Mouse (Mus musculus) midbrain, embryonic 16.5 days (tissue): ENCODE data around the gene Vangl1. TPM values are rescaled to one million over a fixed set of nuclear protein-coding genes. Genes with fewer than 3 reads are reported as not detected.
"Not testable (repeated sequence)": the region's sequence is repeated elsewhere in the genome, so short reads cannot be mapped to it uniquely, and the experiment has no call there.

Experiments used
- ATAC-seq: fragments of 200-750 bp; cut with Nextera tagmentation; 2 replicates; pipeline ENCODE4 v1.8.0; 2017; ENCODE audit warnings: moderate TSS enrichment
- H3K27ac ChIP-seq: fragments of 300-500 bp; sonication (generic); 2 replicates; pipeline ENCODE4 v1.5.1; 2014; ENCODE audit warnings: mild to moderate bottlenecking, low read length, mixed read lengths
- H3K27me3 ChIP-seq: fragments of 300-500 bp; sonication (generic); 2 replicates; pipeline ENCODE4 v1.6.1; 2014; ENCODE audit warnings: low read depth, low read length, mixed read lengths; ENCODE audit not compliant: control insufficient read depth, insufficient read depth
- H3K36me3 ChIP-seq: fragments of 300-500 bp; sonication (generic); 2 replicates; pipeline ENCODE4 v1.6.1; 2014; ENCODE audit warnings: mild to moderate bottlenecking, low read length, moderate library complexity, mixed read lengths; ENCODE audit not compliant: control insufficient read depth, insufficient read depth
- H3K4me1 ChIP-seq: fragments of 300-500 bp; sonication (generic); 2 replicates; pipeline ENCODE4 v1.6.1; 2014; ENCODE audit warnings: mild to moderate bottlenecking, low read length, mixed read lengths; ENCODE audit not compliant: control insufficient read depth, insufficient read depth
- H3K4me2 ChIP-seq: fragments of 300-500 bp; sonication (generic); 2 replicates; pipeline ENCODE4 v1.6.1; 2014; ENCODE audit warnings: mild to moderate bottlenecking, low read length, mixed read lengths
- H3K4me3 ChIP-seq: fragments of 300-500 bp; sonication (generic); 2 replicates; pipeline ENCODE4 v1.5.1; 2014; ENCODE audit warnings: low read depth, mild to moderate bottlenecking, low read length, moderate library complexity, mixed read lengths
- H3K9ac ChIP-seq: fragments of 300-500 bp; sonication (generic); 2 replicates; pipeline ENCODE4 v1.6.1; 2014; ENCODE audit warnings: low read depth, low read length, mixed read lengths
- H3K9me3 ChIP-seq: fragments of 300-500 bp; sonication (generic); replicated peaks from 2 replicates; pipeline ENCODE4 v1.6.1; 2014; ENCODE audit warnings: mild to moderate bottlenecking, low read length, mixed read lengths; ENCODE audit not compliant: control insufficient read depth, poor library complexity, severe bottlenecking
- WGBS: fragments of 180-500 bp; shearing (Covaris S2); extraction: QIAGEN DNeasy Blood & Tissue Kit; methylation state at CpG from one replicate; pipeline ENCODE4 v1.1.7; 2014; 5-methylcytosine and 5-hydroxymethylcytosine counted together
- polyA plus RNA-seq: library from polyadenylated mRNA; unstranded; fragments of >200 nt; fragmentation: Nextera tagmentation; extraction: Ambion mirVana; gene quantifications from 2 replicates; pipeline ENCODE4 v1.2.1, GENCODE M21; 2015

Gene Vangl1
- polyA plus RNA-seq, 1 experiment from 2014 or later, result 8.9 TPM

DNA sequence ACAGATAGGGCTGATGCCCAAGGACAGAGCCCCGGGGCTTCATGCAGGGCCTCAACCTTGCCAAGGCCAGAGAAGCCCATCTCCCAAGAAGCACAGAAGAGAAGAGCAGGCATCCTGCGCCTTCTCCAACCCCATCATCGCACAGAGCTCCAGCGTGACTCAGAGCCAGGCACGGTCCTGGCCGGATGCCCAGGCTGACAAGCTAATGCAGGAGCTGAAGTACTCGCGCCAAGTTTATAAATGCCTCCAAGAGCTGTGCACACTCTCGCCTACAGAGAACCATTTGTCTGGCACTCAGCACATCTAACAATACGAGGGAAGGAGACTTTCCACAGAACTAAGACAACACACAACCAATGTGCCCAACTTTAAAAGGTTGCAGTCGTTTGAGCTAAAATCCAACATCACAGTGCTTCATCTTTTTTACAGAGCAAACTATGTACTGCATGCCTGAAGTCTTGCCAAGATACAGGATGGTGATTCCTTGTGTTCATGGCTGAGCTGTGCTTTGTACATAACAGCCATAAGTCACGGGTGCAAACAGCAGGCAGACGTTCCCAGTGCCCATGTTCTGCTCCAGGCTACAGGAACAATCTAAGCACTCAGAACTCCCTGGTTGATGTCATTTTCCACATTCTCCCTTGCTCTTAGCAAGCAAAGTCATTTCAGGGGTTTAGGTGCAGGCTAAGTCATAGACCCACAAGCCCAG lies 35.1 kb downstream of the Vangl1 start:
- Histone ChIP-seq H3K27me3 (no peaks in the 10 kb centered on the region), H3K4me1 (peaks cover 13% of the 10 kb centered on the region), H3K27ac (peak overlapping the region; percentile 38; the same call in 1 of the 2 replicates), H3K4me3 (no peak overlapping the region), H3K9me3 (no peaks in the 10 kb centered on the region), H3K4me2 (no peak overlapping the region), H3K36me3 (no peaks in the 10 kb centered on the region), H3K9ac (no peak overlapping the region)
- WGBS, result 56% methylated on average over 13 of the region's 13 CpGs
- ATAC-seq, result peak; percentile 88

DNA sequence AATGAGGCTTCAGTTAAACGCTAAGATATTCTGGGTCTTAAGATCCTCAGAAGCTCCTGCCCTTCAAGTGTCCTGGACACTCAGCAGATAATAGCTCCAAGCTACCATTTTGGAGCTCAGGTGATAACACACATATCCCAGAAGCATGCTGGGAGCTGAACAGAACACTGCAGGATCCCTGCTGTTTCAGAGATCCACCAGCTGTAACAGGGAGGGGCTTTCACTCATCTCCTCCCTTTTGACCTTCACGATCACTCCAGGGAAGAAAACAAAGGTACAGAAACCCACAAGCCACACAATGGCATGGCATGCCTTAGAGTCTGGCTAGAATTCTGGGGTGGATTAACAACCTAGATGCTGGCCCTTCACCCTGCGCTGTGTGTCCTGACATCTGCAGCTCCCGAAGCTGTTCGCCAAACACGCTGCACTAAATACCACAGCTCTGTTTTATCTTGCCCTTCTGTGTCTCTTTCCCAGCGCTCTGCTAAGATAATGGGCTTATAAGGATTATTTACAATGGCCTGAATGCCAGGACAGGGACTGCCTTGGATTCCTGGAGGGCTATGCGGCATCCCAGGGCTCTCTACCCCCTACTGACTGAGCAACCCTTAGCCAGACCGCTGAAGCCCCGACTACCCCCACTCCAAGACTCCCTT lies 36.8 kb downstream of the Vangl1 start:
- Histone ChIP-seq H3K4me3 (no peak overlapping the region), H3K27ac (no peak overlapping the region), H3K27me3 (no peaks in the 10 kb centered on the region), H3K9me3 (no peaks in the 10 kb centered on the region), H3K9ac (no peak overlapping the region), H3K4me2 (0 out of 2 replicates have a peak overlapping the region, but pooled peaks have one; percentile 9), H3K36me3 (0 out of 2 replicates have a peak, but pooled peaks cover 2% of the 10 kb centered on the region), H3K4me1 (peaks cover 13% of the 10 kb centered on the region)
- WGBS, result under 1% methylated on average over 10 of the region's 10 CpGs
- peak; percentile 33; the same call in 1 of the 2 replicates for ATAC-seq

DNA sequence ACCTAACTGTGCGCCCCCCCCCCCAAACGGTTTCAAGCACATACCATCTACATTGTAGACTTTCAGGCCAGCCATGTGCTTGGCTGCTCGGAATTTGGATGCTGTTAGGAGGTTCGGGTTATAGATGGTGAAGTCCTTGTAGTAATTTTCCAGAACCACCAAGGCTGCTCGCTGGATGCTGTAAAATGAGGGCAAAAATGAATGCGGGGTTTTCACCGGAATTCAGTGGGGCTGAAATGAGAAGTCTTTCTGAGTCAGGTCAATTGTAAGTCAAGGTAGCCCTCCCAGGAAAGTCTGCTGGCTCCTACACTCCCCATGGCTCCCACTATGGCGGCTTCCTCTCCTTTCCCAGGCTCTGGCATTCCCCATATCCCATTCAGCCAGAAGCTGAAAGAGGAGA lies 37.7 kb downstream of the Vangl1 start:
- ATAC-seq, result no peak

DNA sequence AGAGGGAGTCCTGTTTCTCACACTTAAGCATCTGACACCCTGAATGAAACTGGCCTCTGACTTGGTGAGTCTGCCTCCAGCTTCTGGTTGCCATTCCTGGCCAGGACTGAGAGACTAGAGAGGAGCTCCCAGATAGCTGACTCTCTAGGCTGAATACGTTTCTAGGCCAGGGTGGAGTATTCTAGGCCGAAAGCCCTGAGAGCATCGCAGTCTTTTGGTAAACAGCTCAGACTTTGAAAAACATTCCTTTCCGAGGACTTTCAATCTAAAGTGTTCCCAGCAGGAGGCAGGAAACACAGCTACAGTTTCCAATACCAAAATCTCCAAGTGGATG lies 38.2 kb downstream of the Vangl1 start:
- H3K4me1 ChIP-seq, result peaks cover 13% of the 10 kb centered on the region
- no peak overlapping the region for H3K27ac ChIP-seq
- no peak overlapping the region for H3K9ac ChIP-seq
- WGBS, result 64% methylated on average over 4 of the region's 4 CpGs
- H3K4me3 ChIP-seq, result no peak overlapping the region
- no peaks in the 10 kb centered on the region for H3K9me3 ChIP-seq
- H3K36me3 ChIP-seq, result 0 out of 2 replicates have a peak, but pooled peaks cover 2% of the 10 kb centered on the region
- no peak for ATAC-seq
- H3K27me3 ChIP-seq, result no peaks in the 10 kb centered on the region
- H3K4me2 ChIP-seq, result no peak overlapping the region

More for the DNA sequence above, 37.7 kb downstream of the Vangl1 start:
- Histone ChIP-seq H3K27ac (no peak overlapping the region), H3K9me3 (no peaks in the 10 kb centered on the region), H3K27me3 (no peaks in the 10 kb centered on the region), H3K36me3 (0 out of 2 replicates have a peak, but pooled peaks cover 2% of the 10 kb centered on the region), H3K9ac (no peak overlapping the region), H3K4me1 (peaks cover 13% of the 10 kb centered on the region), H3K4me3 (no peak overlapping the region), H3K4me2 (no peak overlapping the region)
- WGBS, result 79% methylated on average over 8 of the region's 8 CpGs

DNA sequence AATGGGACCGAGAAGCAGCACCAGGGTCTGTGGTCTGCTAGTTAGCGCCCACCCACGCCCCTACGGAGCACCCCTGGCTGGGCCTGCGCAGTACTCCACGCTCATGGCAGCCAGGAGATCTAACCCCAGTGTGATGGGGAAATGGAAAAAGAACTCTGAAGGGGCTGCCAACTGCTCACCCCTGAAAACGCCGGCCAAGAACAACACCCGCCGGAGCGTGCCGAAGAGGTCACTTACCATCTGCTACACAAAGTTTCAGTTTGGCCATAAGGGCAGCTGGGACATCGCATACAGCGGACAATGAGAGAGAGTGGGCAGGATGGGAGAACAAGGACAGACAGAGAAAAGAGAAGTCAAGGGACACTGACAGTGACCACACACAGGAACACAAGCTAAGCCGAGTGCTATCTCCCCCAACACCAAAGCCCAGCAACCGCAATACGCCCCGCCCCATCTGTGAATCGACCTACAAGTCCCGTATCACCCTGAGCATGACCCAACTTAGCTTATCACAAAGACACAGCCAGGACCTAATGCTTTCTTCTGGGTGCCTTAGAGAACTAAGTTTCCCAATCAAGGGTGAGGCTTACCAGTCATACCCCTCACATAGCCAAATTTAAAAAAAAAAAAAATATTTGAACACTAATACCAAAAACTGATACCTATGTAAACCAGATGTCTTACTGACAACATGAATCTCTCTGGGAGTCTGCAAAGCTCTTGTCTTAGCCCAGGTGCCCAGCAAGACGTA lies 38.8 kb downstream of the Vangl1 start:
- no peak for ATAC-seq
- WGBS, result 86% methylated on average over 21 of the region's 21 CpGs
- H3K9me3 ChIP-seq, result no peaks in the 10 kb centered on the region
- H3K27me3 ChIP-seq, result no peaks in the 10 kb centered on the region
- no peak overlapping the region for H3K9ac ChIP-seq
- no peak overlapping the region for H3K27ac ChIP-seq
- H3K36me3 ChIP-seq, result 0 out of 2 replicates have a peak, but pooled peaks cover 2% of the 10 kb centered on the region
- H3K4me2 ChIP-seq, result no peak overlapping the region
- peaks cover 13% of the 10 kb centered on the region for H3K4me1 ChIP-seq
- H3K4me3 ChIP-seq, result no peak overlapping the region

DNA sequence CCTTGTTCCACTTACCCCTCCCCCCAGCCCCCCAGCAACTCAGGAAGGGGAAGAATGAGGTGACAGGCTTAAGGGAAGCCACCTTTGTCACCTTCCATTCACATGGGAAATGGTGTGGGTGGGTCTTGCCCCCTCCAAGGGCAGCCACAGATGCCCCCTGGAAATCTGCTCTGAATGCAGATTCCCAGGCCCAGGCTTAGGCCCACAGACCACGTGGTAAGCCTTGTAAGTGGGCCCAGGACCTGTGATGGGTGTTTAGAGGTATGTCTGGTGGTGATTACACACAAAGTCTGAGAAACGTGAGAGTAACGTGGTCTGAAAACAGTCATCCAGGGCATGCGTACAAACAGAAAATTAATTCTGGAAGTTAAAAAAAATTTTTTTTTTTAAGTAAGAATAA lies 39.6 kb downstream of the Vangl1 start:
- Histone ChIP-seq H3K9me3 (no peaks in the 10 kb centered on the region), H3K36me3 (0 out of 2 replicates have a peak, but pooled peaks cover 2% of the 10 kb centered on the region), H3K27ac (no peak overlapping the region), H3K4me3 (no peak overlapping the region), H3K9ac (no peak overlapping the region), H3K4me1 (peaks cover 13% of the 10 kb centered on the region), H3K27me3 (no peaks in the 10 kb centered on the region), H3K4me2 (no peak overlapping the region)
- 69% methylated on average over 4 of the region's 4 CpGs for WGBS
- ATAC-seq, result no peak

DNA sequence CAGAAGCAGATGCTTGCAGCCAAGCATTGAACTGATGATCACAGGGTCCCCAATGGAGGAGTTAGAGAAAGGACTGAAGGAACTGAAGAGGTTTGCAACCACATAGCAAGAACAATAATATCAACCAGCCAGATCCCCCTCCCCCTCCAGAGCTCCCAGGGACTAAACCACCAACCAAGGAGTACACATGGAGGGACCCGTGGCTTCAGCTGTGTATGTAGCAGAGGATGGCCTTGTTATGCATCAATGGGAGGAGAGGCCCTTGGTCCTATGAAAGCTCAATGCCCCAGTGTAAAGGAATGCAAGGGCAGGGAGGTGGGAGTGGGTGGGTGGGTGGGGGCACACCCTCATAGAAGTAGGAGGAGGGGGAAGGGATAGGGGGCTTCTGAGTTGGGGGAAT lies 40.6 kb downstream of the Vangl1 start:
- H3K27ac ChIP-seq, H3K4me3 ChIP-seq, ATAC-seq, H3K27me3 ChIP-seq, H3K9ac ChIP-seq, H3K9me3 ChIP-seq, H3K4me2 ChIP-seq, H3K36me3 ChIP-seq: not testable (repeated sequence)
- H3K4me1 ChIP-seq, result peaks cover 13% of the 10 kb centered on the region
- WGBS, result 73% methylated on average over 1 of the region's 1 CpGs

DNA sequence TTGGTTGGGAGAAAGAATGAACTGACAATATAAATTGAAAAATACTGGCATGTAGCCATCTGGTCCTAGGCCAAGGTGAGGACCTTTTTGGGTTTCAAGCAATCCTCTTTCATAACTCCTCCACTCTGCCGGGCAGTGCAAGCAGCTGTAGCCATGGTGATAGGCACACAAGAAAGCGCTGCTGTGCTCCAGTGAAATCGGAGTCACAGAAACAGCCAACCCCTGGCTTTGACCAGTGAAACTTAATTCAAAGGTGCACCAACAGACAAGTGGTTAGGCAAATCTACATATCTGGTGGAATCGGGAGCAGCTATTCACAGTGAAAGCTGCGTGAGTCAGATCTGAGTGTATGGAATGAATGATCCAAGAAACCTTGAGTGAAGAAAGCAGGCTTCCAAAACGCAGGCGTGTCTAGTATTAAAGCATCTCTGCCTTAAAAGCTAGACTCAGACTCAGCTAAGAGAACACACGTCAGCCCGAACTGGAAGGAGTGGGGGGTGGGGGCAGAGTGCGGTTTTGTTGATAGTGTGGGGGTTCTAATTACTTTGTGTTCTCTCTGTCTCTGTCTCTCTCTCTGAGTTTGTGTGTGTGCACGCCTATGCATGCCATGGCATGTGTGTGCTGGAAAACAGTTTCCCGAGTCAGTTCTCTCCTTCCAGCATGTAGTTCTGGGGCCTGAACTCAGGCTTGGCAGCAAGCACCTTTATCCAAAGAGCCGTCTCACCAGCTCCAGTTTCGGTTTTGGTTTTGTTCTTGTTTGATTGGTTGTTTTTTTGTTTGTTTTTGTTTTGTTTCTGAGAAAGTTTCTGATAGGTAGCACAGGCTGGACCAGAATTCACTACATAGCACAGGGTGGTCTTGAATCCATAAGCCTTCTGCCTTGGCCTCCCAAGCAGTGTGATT lies 44.8 kb downstream of the Vangl1 start:
- H3K4me1 ChIP-seq, result peaks cover 4% of the 10 kb centered on the region; the same call in 1 of the 2 replicates
- H3K4me2 ChIP-seq, result no peak overlapping the region
- 0 out of 2 replicates have a peak, but pooled peaks cover 2% of the 10 kb centered on the region for H3K36me3 ChIP-seq
- H3K9ac ChIP-seq, result no peak overlapping the region
- no peaks in the 10 kb centered on the region for H3K27me3 ChIP-seq
- ATAC-seq, result peak; percentile 78
- no peaks in the 10 kb centered on the region for H3K9me3 ChIP-seq
- H3K27ac ChIP-seq, result no peak overlapping the region
- WGBS, result 55% methylated on average over 14 of the region's 14 CpGs
- H3K4me3 ChIP-seq, result no peak overlapping the region
